Mouse (Mus musculus): Measurements from ENCODE around the gene Fosl1.

DNA sequence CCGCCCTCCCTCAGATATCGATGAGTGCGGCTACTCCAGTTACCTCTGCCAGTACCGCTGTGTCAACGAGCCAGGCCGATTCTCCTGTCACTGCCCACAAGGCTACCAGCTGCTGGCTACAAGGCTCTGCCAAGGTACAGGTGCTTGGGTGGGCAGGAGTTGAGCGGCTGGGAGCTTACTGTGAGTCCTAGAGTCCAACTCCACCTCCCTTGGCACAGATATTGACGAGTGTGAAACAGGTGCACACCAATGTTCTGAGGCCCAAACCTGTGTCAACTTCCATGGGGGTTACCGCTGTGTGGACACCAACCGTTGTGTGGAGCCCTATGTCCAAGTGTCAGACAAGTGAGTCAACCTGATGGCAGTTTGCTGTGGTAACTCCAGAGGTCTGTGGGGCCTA, 32.7 kb downstream of the Fosl1 start:
- no peak for TF ChIP-seq CTCF (IDR thresholded peaks at IDR 0.05)
- TF ChIP-seq EP300 (IDR thresholded peaks at IDR 0.05): no peak

Data from lung, postnatal 0 days (tissue).